Mouse (Mus musculus): Measurements from ENCODE around the gene Rreb1.

The Rreb1 gene

DNA sequence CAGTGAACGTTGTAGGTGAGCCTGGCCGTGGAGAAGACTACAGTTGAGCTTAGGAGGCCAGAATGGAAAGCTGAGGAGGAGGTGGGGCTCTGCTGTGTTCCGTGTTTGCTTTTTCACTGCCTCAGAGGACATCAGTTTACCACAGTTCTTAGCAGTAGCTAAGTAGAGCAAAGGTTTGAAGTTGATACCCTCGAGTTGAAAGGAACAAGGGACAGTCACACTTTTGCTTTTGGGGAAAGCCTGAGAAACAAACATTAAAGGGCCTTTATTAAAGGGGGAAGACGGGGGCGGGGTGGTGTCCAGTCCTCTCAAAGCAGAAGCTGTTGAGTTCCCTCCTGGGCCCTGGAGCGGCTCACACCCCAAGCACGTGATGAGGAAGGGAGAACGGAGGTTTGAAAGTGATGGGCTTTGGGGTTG, 1.1 kb downstream of the Rreb1 start:
- DNase-seq = no peak

DNA sequence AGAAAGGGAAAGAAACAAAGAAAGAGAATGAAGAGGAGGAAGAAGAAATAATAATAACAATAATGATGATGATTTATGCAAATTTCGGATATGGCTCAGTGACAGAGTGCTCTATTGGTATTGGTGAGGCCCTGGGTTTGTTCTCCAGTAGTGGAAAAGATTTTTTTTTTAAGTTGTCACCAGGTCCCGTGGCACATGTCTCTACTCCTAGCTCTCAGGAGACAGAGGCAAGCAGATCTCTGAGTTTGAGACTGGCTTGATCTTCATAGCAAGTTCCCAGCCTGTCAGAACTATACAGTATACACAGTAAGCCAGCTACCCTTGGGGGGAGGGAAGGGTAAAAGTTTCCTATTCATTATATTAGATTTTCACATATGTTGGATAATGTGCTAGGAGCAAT, 3.4 kb downstream of the Rreb1 start:
- no peak for DNase-seq

DNA sequence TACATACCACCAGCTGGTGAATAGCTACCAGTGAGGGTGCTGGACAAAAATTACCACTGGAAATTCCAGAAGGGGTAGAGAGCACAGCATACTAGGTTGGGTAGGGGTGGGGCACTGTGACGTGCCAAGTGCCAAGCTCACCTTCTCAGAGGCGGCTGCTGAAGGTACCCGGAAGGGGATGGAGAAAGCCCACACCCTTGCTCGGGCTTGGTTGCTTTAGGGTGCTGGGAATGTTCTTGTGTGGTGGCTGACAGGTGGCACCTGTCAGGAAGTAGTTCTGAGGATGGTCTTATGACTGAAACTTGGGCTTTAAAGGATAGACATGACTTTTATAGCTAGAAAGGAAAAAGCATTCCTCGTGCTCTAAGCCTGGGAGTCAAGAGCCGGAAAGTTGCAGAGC, 3.9 kb downstream of the Rreb1 start:
- DNase-seq = no peak

DNA sequence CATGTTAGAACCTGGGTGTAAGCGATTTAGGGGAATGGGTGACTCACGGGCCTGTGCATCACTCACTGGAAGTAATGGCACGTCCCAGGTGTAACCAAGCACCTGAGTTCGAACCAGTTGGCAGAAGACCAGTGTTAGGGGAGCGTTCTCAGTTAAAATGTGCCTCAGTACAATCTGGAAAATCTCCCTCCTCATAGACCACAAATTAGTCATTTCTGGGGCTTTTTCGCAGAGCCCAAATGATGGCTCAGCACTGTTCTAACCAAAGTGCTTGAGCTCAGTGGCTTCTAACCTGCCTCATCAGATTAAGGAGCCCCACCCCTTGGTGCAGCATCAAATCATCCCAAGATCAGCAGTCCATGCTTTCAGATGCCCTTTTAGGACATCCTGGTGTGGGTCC, 5.5 kb downstream of the Rreb1 start:
- no peak for DNase-seq

DNA sequence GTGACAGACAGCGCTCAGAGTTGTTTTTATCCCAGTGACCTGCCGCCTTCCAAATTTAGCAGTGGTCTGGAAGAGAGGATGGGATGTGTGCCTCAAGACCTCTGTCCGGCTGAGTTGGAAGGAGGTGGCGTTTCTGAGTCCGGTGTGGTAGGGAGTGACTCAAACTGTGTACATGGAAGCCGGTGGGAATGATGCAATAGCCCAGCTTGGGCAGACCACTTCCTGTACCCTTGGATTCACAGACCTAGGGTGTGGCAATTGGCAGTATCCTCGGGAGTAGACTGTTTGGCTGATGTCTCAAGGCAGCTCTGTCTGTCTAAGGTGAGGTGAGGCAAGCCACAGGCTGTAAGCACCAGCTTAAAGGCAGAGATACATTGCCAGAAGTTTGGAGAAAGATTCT, 6.0 kb downstream of the Rreb1 start:
- DNase-seq = no peak

DNA sequence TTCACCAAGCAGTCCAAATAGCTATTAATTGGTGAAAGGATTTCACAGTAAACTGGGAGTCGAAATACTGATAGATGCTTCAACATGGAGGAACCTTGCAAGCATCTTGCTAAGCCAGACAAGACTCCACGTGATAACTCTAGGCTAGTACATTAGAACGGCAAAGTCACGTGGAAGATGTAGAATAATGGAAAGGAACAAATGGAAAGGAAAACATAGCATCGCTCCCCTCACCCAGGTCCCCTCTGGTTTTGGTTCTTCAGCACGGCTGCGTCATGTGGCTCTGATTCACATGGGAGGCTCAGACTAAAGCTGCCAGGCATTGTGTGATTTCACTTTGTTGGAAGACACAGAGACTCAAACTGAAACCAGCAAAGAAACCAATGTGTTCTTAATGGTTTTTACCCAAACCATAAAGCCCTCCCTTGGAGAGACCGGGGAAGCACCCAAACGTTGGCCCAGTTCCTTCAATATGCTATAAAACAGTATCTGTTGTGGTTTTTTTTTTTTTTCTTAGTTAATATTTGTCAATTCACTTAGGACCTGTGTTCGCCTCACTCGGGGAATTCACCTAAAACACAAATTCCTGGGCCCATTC, 14.6 kb downstream of the Rreb1 start:
- no peak for DNase-seq

DNA sequence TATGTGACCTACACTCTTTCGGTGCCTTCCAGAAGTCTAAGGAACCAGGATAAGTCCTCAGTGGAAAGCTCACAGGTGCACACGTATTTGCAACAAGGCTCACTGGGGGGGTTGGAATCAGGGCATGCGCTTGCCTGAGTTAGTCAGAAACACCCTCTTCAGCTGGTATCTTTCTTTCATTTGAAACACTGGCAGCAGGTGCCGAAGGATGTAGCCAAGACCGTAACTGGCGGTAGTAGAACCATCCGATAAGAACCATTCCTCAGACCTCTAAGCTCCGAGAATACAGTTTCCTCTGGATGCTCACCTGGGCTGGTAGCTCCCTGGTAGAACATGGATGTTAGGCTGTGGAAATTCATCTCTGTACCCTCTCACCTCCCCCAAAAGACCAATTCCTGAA, 20.6 kb downstream of the Rreb1 start:
- no peak for DNase-seq

DNA sequence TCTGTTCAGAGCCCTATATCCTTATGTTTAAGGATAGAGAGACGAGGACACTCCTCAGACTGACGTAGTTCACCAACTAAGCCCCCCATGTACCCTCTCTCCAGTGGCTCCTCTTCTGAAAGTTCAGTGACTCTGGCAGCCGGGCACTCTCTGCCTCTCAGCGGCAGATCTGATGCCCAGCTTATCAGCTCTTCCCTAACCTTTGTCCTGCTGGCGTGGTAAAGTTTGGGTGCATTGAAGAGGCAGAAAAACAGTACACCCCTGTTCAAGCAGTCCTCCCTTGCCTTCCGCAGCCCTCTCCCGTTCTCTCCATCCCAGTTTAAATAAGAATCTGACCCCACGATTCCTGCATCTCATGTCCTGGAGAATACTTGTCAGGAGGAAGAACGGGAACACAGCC, 21.2 kb downstream of the Rreb1 start:
- DNase-seq = no peak

DNA sequence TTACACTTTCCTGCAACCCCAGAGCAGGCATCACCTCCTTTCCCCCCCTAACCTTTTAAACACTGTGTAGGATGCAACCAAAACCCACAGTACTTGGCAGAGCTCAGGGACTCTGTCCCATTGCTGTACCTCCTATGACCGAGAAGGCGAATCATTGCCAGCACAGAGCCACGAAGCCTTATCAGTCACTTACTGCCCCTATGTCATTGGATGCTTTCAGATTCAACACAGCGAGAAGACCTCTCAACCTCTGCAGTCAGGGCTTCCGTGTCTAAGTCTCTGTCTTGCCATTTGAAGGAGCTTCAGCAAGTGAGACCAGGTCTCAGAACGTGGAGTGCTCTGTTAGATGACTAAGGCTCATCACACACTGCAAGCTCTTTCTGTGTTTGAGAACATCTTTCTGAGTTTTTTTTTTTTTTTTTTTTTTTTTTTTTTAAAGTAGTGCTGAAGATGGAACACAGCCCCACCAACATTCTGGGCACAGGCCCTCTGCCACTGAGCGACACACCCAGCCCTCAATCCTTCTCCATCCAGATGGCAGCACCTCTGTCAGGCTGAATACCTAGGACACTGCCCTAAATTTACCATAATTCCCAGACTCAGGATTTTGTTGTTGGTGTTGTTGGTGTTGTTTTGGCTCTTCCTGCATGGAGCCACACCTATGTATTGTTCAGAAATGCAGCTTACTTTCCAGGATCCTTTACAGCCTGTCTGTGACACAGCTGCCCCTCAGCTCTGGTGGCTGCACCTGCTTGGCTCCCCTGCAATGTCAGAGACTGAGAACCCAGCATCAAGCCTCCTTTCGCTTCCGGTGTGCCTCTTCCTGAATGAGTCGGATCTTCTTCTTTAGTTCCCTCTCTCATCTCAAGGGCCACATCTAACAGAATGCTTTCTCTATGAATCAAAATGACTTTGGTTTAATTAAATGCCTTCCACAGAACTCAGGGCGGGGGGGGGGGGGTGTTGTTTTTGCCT, 23.2 kb downstream of the Rreb1 start:
- DNase-seq = no peak

DNA sequence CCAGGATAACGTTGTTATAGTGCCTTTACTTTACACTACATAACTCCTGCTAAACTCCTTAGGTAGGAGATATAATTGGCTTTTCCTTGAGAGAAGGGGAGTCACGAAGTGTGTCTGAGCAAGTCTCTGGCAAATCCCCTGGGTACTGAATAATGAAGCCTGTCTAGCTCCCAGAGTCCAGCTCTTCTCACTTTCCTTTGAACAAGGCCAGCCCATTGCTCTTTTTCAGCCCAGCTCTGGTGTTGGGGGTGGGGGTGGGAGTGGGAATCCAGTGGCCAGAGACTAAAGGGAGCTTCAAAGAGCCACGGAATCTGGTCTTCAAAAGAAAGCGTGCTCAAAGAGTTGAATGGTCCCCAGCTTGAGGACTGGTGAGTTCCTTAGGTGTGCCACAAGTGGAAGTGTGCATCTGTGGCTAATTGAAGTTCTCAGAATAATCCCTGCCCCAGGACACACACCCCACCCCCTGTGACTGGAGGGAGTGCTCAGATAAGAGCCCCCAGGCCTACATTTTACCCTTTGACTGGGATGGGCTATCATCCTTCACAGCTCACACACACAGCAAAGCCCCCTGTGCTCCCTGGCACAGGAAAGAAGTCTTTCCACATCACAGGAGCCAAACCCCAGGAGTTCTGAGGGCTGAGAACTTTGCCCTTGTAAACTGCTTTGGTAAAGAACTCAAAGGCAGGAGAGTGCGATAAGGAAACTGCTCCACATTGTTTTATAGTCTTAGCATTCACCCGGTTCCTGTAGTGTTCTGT, 24.2 kb downstream of the Rreb1 start:
- peak; percentile 37 for DNase-seq

DNA sequence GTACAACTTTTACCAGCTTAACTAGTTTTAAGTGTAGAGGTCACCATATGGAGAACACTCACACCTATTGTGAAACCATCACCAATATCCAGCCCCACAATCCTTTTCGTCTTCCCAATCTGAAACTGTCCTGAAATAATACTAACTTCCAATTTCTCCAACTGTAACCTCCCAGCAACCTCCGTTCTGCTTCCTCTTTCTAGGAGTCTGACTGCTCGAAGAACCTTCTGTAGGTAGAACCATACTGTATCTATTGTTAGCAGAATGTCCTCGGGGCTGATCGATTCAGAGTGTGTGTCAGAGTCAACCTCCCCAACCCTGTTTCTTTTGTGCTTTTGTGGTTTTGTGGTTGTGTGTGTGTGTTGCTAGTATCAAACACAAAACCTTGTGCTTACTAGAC, 25.0 kb downstream of the Rreb1 start:
- no peak for DNase-seq

DNA sequence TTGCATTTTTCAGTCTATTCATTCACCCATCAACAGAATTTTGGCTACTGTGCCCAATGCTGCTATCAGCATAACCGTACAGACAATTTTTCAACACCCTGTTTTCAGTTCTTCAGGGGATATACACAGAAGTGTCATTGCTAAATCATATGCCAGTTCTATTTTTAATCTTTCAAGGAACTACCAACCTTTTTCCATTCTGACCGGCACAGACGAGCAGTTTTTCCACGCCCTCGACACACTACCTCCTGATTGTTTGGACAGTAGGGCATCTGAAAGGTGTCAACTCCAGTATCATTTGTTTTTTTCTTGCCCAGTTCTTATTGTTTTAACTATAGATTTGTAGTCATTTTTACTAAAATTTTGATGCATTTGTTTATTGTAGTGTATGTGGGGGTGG, 25.8 kb downstream of the Rreb1 start:
- no peak for DNase-seq

DNA sequence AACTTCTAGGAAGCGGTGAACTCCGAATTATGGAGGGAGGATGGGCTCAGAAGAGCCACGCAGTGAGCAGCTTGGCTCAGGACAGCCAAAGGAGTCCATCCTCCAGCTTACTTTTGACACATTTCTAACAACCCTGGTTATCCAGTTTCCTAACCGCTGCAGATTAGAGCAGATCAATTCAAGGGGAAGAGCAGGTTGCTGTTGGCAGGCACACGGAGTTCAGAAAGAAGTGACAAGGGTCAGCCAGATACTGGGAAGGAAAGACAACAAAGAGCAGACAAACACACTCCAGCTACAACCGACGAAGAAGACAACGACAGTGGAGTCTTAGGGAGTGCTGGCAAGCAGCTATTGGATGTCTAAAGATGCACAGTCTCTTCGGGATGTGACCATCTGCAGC, 36.8 kb downstream of the Rreb1 start:
- no peak for DNase-seq

DNA sequence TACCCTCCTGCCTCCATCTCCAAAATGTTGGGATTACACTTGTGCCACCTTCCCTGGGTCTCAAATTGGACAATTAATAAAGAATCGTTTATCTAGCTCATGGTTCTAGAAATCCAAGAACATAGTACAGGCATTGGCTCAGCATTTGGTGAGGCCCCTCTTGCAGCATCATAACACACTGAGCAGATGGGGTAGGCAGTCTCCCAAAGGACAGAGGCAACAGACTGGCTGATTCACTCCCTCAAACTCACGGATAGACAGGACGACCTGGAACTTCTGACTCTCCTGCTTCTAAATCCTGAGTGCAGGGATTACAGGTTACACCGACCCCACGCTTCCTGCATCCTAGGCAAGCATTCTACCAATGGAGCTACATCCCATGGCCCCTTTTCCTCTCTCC, 38.5 kb downstream of the Rreb1 start:
- no peak for DNase-seq

DNA sequence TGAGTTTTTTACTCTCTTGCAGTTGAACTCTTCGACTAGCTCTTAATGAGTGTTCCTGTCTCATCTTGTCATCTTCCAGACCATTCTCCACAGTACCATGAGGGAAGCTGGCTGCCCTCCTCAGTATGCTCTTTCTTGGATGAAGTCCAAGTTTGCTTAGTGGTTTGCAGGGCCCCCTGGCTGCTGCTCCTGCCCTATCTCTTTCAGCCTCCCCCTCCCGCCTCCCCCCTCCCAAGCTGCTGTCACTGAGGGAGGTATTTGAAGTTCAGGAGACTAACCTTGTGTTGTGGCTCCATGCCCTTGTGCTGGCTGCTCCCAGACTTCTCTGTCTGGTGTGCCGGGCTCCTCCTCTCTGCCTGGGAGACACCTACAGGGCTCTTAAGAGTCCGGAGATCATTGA, 43.2 kb downstream of the Rreb1 start:
- DNase-seq = peak; percentile 21

DNA sequence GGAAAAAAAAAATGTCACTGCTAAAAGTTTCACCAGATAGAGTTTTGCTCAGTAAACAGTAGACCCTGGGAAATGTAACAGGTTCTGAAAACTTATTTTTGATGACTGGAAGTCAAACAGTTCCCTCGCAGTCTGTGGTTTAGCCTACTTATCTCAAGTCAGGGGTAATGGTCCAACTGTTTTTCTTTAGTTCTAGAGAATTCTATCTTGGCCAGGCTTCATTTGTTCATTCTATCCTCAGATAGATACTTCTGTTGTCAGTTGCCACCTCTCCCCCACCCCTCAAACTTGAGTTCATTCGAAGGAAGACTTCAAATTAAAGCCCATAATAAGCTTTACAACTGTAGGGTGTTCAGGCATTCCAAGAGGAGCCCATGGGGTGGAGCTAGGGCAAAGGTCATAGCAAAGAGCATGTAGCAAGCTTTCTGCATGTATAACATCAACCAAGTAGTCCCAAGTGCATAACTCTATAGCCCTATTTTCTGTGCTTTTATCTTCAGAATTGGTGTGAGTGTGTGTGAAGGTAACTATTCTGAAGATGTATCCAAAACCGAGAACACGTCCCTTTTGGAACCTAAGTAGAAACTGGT, 46.2 kb downstream of the Rreb1 start:
- DNase-seq = peak; percentile 36

DNA sequence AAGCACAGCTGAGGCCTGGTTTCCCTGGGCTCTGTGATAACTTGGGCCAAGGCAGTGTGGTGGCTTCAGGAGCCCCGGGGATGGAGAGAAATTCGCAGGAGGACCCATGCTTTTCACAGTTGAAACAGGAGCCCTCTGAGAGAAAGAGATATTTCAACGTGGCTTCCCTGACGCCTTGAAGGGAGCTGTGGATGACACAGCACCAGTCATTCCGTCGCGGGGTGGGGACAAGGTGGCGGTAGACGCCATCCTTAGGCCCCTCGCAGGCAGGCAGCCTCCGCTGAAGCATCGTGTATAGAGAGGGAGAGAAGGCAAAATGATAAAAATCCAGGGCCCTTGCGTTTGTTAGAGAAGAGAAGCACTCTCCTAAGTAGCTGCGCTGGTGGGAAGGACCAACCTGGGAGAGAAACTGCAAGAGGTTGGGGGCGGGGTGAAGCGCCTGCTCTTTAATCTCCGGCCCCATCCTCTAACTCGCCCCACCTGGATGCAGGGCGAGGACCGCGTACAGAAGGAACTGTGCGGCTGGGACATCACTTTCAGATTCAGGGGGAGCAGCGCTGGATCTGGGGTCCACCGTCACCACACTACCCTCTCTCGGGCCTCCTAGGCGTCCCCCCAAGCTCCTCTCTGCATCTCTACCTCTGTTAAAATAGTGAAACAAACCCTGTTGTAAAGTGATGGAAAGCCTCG, 46.9 kb downstream of the Rreb1 start:
- peak; percentile 34 for DNase-seq

DNA sequence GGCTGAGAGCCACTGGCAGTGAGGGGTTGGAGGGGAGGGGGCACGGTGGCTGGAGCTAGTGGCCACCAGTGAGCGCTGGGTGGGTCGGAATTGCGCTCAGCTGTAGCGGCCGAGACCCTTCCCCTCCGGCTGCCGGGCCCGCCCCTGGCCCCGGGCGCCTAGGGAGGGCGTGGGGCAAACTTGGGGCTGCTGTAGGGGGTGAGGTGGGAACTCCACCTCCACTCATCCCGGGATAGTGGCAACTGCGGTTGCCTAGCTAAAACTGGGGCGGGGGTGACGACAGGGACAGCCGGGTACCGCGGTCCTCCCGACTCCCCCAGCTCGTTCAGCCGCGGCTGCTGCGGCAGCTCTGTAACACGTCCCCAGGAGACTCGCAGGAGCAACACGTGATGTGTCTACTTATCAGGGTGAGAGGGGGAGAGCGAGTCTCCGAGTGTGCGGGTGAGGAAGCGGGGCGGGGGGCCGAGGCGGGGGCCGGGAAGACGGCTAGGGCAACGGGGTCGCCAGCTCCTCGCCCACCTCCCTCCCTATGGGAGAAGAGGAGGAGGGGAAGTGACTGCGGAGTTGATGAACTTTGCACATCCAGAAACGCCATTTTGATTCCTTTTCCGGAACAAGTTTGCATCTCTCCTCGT, 47.6 kb downstream of the Rreb1 start:
- peak; percentile 66 for DNase-seq

DNA sequence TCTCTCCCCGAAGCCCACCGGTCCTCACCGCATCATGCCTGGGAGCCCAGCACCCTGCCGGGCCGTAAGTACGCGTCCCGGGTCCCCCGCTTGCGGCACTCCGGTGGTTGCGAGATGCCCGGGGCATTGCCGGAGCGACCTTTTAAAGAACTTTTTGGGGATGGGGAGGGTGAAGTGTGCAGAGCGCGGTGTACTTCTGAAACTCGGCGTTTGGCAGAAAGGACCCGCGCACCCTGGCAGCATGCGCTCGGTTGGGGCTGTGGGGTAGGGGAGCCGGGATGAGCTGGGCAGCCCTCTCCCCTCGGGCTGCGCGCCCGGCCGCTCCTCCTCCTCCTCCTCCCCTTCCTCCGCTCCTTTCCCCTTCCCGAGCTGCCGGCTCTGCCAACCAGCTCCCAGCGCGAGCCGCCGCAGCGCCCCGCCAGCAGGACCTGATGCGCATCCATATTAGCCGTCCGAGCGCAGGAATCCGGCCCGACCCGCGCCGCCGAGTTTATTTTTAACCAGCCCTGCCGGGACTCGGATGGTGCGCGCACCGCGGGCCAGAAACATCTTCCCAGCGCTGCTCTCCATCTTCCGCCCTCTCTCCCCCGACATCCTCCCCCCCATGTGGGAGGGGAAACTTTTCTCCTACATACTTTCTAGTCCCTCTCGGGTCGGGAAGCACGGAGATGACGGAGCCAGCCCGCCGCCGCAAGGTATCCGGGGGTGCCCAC, 48.2 kb downstream of the Rreb1 start:
- DNase-seq = peak; percentile 83

DNA sequence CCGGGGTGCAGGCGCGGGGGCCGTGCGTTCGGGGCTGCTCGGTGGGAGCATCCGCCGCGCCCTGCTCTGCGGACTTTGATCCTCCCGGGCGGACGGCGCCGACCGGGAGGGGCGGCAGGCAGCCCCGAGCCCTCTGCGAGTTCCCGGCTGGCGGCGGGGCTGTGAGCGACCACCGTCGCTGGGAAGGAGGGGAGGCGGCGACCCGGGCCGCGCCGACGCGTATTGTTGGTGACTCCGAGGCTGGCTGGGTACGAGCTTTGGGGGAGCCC, 48.7 kb downstream of the Rreb1 start:
- DNase-seq = no peak

DNA sequence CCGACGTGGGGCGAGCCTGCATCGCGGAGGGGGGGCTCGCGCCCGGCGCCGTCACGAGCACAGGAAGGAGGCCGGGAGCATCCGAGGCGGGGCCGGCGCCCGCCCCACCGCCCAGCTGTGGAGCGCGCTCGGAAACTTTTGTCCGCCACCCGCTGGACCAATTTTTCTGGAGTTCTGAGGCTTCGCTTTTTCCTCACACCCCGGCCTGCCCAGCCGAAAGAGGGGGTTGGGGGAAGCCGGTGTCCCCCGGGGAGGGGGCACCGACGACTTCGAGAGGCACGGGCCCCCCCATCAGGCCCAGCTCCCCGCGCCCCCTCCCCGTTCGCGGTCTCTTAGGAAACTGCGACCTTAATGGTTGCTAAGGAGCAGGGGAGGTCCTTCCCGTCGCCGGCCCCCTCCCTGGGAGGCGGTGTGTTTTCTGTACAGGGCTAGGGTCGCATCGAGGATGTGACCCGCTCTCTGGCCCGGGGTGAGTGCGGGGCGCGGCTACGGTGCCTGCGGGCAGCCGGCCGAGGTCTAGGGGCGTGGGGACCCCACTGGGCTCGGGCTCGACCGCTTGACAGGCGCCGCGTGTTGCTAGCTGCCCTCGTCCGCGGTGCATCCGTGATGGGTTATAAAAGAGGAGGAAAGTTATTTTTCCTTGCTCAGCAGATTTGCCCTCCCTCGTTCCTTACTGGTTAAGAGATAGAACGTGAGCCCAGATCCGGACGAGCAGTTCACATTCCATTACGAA, 49.2 kb downstream of the Rreb1 start:
- DNase-seq = peak; percentile 66

Data from kidney, adult 11 months (tissue).